Mouse (Mus musculus): Measurements from ENCODE around the gene Gm49630.
"Not testable (repeated sequence)": the region's sequence is repeated elsewhere in the genome, so short reads cannot be mapped to it uniquely, and the experiment has no call there.

DNA sequence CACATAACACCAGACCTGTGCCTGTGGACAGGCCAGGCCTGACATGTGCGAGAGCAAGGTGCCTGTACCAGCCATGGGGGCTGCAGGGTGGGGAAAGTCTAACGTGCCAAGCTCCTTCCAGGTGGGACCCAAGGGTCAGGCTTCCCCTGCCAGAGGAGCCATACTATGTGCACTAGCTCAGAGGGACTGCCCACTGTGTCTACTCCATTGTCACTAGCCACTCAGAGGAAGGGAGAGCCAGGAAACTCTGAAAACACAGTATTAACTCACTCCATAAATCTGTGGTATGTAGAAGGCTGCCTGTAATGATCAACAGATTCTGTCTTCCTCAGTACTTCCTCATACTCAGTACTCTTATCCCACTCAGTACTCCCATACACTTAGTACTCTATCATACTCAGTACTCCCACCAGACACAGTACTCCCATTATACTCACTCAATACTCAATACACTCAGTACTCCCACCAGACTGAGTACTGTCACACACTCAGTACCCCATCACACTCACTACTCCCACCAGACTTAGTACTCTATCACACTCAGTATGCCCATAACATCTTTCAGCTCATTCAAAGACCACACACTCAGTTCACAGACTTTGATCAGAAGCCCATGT, 16.7 kb upstream of the Gm49630 start:
- TF ChIP-seq POLR2A (IDR thresholded peaks at IDR 0.05; ENCODE audit: insufficient read length, low read depth); MYOD1 (IDR thresholded peaks at IDR 0.05; ENCODE audit: control insufficient read depth in 1 of 3, insufficient read length in 2 of 3, low read depth in 2 of 3); MYOG (IDR thresholded peaks at IDR 0.05; ENCODE audit: control insufficient read depth in 1 of 3, insufficient read depth in 1 of 3, insufficient read length in 2 of 3, low read depth in 2 of 3); CEBPB (IDR thresholded peaks at IDR 0.05; ENCODE audit: insufficient read depth, poor library complexity, severe bottlenecking); MAX (IDR thresholded peaks at IDR 0.05; ENCODE audit: low read depth); USF1 (IDR thresholded peaks at IDR 0.05; ENCODE audit: low read depth); E2F4 (IDR thresholded peaks at IDR 0.05; ENCODE audit: insufficient read depth); TCF12 (IDR thresholded peaks at IDR 0.05; ENCODE audit: insufficient read depth, poor library complexity, severe bottlenecking); SRF (IDR thresholded peaks at IDR 0.05; ENCODE audit: control insufficient read depth, insufficient read length, low read depth): not testable (repeated sequence)
